Mouse (Mus musculus): ENCODE results near the gene Nlrp10. TPM values are rescaled to one million over a fixed set of nuclear protein-coding genes. Genes with fewer than 3 reads are reported as not detected.
A peak's percentile ranks its signal among the peaks of the same experiment; 100 is the strongest.

Gene Nlrp10
- polyA plus RNA-seq (2012; ENCODE audit: insufficient read depth, insufficient read length, low replicate concordance, missing spikeins) = not detected in 2 replicates

- Histone ChIP-seq H3K4me3 (ENCODE audit: insufficient read depth, low read depth, low read length) (no peak within 1 kb of the TSS), H3K27ac (ENCODE audit: insufficient read depth, low read depth, low read length) (peak within 1 kb of the TSS; percentile 46; the same call in 1 of the 2 replicates), H3K4me1 (ENCODE audit: control insufficient read depth, insufficient read depth, low read length) (no peaks in the 10 kb centered on the region)
- TF ChIP-seq CTCF (IDR thresholded peaks at IDR 0.05; ENCODE audit: insufficient read depth, low read depth, low read length) (no peak), POLR2A (IDR thresholded peaks at IDR 0.05; ENCODE audit: insufficient read depth, low read depth, low read length) (no peak)
- 66% methylated on average over 6 of the region's 6 CpGs for WGBS
These were observed at the start of gene Nlrp10 for GRCm38 (mm10) chr7:108929726-108930393. TSS of gene Nlrp10 (minus strand) at chr7:108930178.

- no peak overlapping the region for H3K27ac ChIP-seq (ENCODE audit: insufficient read depth, low read depth, low read length)
These were observed 42.3 kb upstream of the Nlrp10 start for GRCm38 (mm10) chr7:108972273-108972672.

GRCm38 (mm10) chr7:108968201-108968600 is 38.2 kb upstream of the Nlrp10 start:
- Histone ChIP-seq H3K4me3 (ENCODE audit: insufficient read depth, low read depth, low read length) (no peak overlapping the region), H3K27ac (ENCODE audit: insufficient read depth, low read depth, low read length) (no peak overlapping the region), H3K4me1 (ENCODE audit: control insufficient read depth, insufficient read depth, low read length) (peaks cover 19% of the 10 kb centered on the region)
- WGBS = 27% methylated on average over 6 of the region's 6 CpGs
- no peak for TF ChIP-seq POLR2A (IDR thresholded peaks at IDR 0.05; ENCODE audit: insufficient read depth, low read depth, low read length)
- TF ChIP-seq CTCF (IDR thresholded peaks at IDR 0.05; ENCODE audit: insufficient read depth, low read depth, low read length) = no peak

More at GRCm38 (mm10) chr7:108972273-108972672, 42.3 kb upstream of the Nlrp10 start:
- 43% methylated on average over 6 of the region's 6 CpGs for WGBS
- TF ChIP-seq CTCF (IDR thresholded peaks at IDR 0.05; ENCODE audit: insufficient read depth, low read depth, low read length) = no peak
- no peak for TF ChIP-seq POLR2A (IDR thresholded peaks at IDR 0.05; ENCODE audit: insufficient read depth, low read depth, low read length)
- Histone ChIP-seq H3K4me1 (ENCODE audit: control insufficient read depth, insufficient read depth, low read length) (peaks cover 13% of the 10 kb centered on the region), H3K4me3 (ENCODE audit: insufficient read depth, low read depth, low read length) (no peak overlapping the region)

GRCm38 (mm10) chr7:108966742-108967362 is 36.9 kb upstream of the Nlrp10 start:
- TF ChIP-seq CTCF (IDR thresholded peaks at IDR 0.05; ENCODE audit: insufficient read depth, low read depth, low read length) (peak; percentile 40), POLR2A (IDR thresholded peaks at IDR 0.05; ENCODE audit: insufficient read depth, low read depth, low read length) (no peak)
- WGBS = 18% methylated on average over 7 of the region's 7 CpGs
- H3K27ac ChIP-seq (ENCODE audit: insufficient read depth, low read depth, low read length) = no peak overlapping the region
- peaks cover 12% of the 10 kb centered on the region for H3K4me1 ChIP-seq (ENCODE audit: control insufficient read depth, insufficient read depth, low read length)
- no peak overlapping the region for H3K4me3 ChIP-seq (ENCODE audit: insufficient read depth, low read depth, low read length)

GRCm38 (mm10) chr7:108965968-108966367 is 36.0 kb upstream of the Nlrp10 start:
- no peak overlapping the region for H3K27ac ChIP-seq (ENCODE audit: insufficient read depth, low read depth, low read length)
- WGBS = 34% methylated on average over 2 of the region's 2 CpGs
- no peak overlapping the region for H3K4me3 ChIP-seq (ENCODE audit: insufficient read depth, low read depth, low read length)
- TF ChIP-seq CTCF (IDR thresholded peaks at IDR 0.05; ENCODE audit: insufficient read depth, low read depth, low read length) (peak; percentile 45; the same call in 1 of the 2 replicates), POLR2A (IDR thresholded peaks at IDR 0.05; ENCODE audit: insufficient read depth, low read depth, low read length) (no peak)
- H3K4me1 ChIP-seq (ENCODE audit: control insufficient read depth, insufficient read depth, low read length) = peaks cover 11% of the 10 kb centered on the region

GRCm38 (mm10) chr7:108957734-108958133 is 27.8 kb upstream of the Nlrp10 start:
- no peak for TF ChIP-seq POLR2A (IDR thresholded peaks at IDR 0.05; ENCODE audit: insufficient read depth, low read depth, low read length)
- TF ChIP-seq CTCF (IDR thresholded peaks at IDR 0.05; ENCODE audit: insufficient read depth, low read depth, low read length) = no peak
- H3K27ac ChIP-seq (ENCODE audit: insufficient read depth, low read depth, low read length) = no peak overlapping the region
- WGBS = 76% methylated on average over 2 of the region's 2 CpGs
- H3K4me3 ChIP-seq (ENCODE audit: insufficient read depth, low read depth, low read length) = no peak overlapping the region
- 0 out of 2 replicates have a peak, but pooled peaks cover 2% of the 10 kb centered on the region for H3K4me1 ChIP-seq (ENCODE audit: control insufficient read depth, insufficient read depth, low read length)

- Histone ChIP-seq H3K4me1 (ENCODE audit: control insufficient read depth, insufficient read depth, low read length) (peaks cover 5% of the 10 kb centered on the region; the same call in 1 of the 2 replicates), H3K27ac (ENCODE audit: insufficient read depth, low read depth, low read length) (no peak overlapping the region), H3K4me3 (ENCODE audit: insufficient read depth, low read depth, low read length) (no peak overlapping the region)
- TF ChIP-seq CTCF (IDR thresholded peaks at IDR 0.05; ENCODE audit: insufficient read depth, low read depth, low read length) (peak; percentile 37; the same call in 1 of the 2 replicates), POLR2A (IDR thresholded peaks at IDR 0.05; ENCODE audit: insufficient read depth, low read depth, low read length) (no peak)
- 47% methylated on average over 4 of the region's 4 CpGs for WGBS
These were observed 24.2 kb upstream of the Nlrp10 start for GRCm38 (mm10) chr7:108954185-108954584.

- no peak overlapping the region for H3K27ac ChIP-seq (ENCODE audit: insufficient read depth, low read depth, low read length)
- 89% methylated on average over 6 of the region's 6 CpGs for WGBS
These were observed 22.8 kb upstream of the Nlrp10 start for GRCm38 (mm10) chr7:108952801-108953200.

GRCm38 (mm10) chr7:108950762-108951331 is 20.9 kb upstream of the Nlrp10 start:
- H3K4me3 ChIP-seq (ENCODE audit: insufficient read depth, low read depth, low read length) = peak overlapping the region; percentile 87
- under 1% methylated on average over 52 of the region's 52 CpGs for WGBS
- peaks cover 5% of the 10 kb centered on the region; the same call in 1 of the 2 replicates for H3K4me1 ChIP-seq (ENCODE audit: control insufficient read depth, insufficient read depth, low read length)
- TF ChIP-seq POLR2A (IDR thresholded peaks at IDR 0.05; ENCODE audit: insufficient read depth, low read depth, low read length) (no peak), CTCF (IDR thresholded peaks at IDR 0.05; ENCODE audit: insufficient read depth, low read depth, low read length) (no peak)
- peak overlapping the region; percentile 53 for H3K27ac ChIP-seq (ENCODE audit: insufficient read depth, low read depth, low read length)

More at GRCm38 (mm10) chr7:108952801-108953200, 22.8 kb upstream of the Nlrp10 start:
- TF ChIP-seq CTCF (IDR thresholded peaks at IDR 0.05; ENCODE audit: insufficient read depth, low read depth, low read length) = no peak
- TF ChIP-seq POLR2A (IDR thresholded peaks at IDR 0.05; ENCODE audit: insufficient read depth, low read depth, low read length) = no peak
- no peak overlapping the region for H3K4me3 ChIP-seq (ENCODE audit: insufficient read depth, low read depth, low read length)
- H3K4me1 ChIP-seq (ENCODE audit: control insufficient read depth, insufficient read depth, low read length) = peaks cover 5% of the 10 kb centered on the region; the same call in 1 of the 2 replicates

All from olfactory bulb, adult 2 months (tissue).